Mouse (Mus musculus) bone marrow macrophage, adult 2 months (primary cell): ENCODE measurements around the gene March1.

ENCODE experiments used
- CTCF ChIP-seq: IDR thresholded peaks from 2 replicates; pipeline ENCODE4 v1.5.1; 2012; ENCODE audit warnings: low read depth, mild to moderate bottlenecking, low read length, moderate library complexity
- POLR2A ChIP-seq: IDR thresholded peaks from 2 replicates; pipeline ENCODE4 v1.6.1; 2012; ENCODE audit warnings: mild to moderate bottlenecking, low read depth, low read length, borderline replicate concordance

DNA sequence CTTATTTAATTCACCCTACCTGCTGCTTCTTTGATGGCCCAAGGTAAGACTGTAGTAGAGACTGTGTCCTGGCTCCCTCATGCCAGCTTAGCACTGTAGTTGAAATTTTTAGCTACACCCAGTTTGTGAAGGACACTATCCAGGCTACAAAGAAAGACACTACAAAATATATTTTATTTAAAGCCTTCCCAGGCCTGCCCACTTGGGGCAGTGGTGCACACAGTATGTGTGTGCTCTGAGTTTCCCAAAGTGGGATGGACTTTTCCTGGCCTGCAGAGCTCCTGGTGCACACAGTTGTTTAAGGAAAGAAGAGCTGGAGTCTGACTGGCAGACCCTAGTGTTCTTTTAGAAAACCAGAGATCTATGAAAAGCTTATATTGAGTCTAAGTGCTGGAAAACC lies 839.4 kb downstream of the March1 start:
- TF ChIP-seq CTCF (0 out of 2 replicates have a peak, but pooled peaks have one; percentile 12), POLR2A (no peak)
